Mouse (Mus musculus) lung, adult 2 months (tissue): ENCODE measurements around the gene Fosb.

ENCODE experiments used
- CTCF ChIP-seq: fragments of 200-500 bp; IDR thresholded peaks from 2 replicates; pipeline ENCODE4 v1.5.1; 2011; ENCODE audit warnings: mild to moderate bottlenecking, low read length, control low read depth; ENCODE audit not compliant: insufficient read depth
- POLR2A ChIP-seq: fragments of 200-500 bp; IDR thresholded peaks from 2 replicates; pipeline ENCODE4 v1.6.1; 2011; ENCODE audit warnings: low read depth, mild to moderate bottlenecking, control low read depth, low read length, borderline replicate concordance; ENCODE audit errors: extremely low read depth

GRCm38 (mm10) chr7:19270509-19271237, 39.2 kb downstream of the Fosb start:
- TF ChIP-seq CTCF, result no peak
- no peak for TF ChIP-seq POLR2A
